Mouse (Mus musculus) heart, postnatal 0 days (tissue): ENCODE data around the gene Nrg3. TPM values are rescaled to one million over a fixed set of nuclear protein-coding genes. Genes with fewer than 3 reads are reported as not detected.

Source experiments
- ATAC-seq: fragments of 200-750 bp; cut with Nextera tagmentation; 2 replicates; pipeline ENCODE4 v1.8.0; 2017; ENCODE audit warnings: low read depth, moderate number of reproducible peaks, moderate library complexity; ENCODE audit not compliant: insufficient read depth
- DNase-seq: peaks from one replicate; pipeline ENCODE4 v3.0.0-alpha.2; 2016; ENCODE audit warnings: low spot score
- H3K27ac ChIP-seq: fragments of 300-500 bp; sonication (generic); 2 replicates; pipeline ENCODE4 v1.5.1; 2014; ENCODE audit warnings: low read depth, mild to moderate bottlenecking
- H3K27me3 ChIP-seq: fragments of 300-500 bp; sonication (generic); 2 replicates; pipeline ENCODE4 v1.6.1; 2014; ENCODE audit warnings: low read length, mixed read lengths; ENCODE audit not compliant: control insufficient read depth, insufficient read depth
- H3K36me3 ChIP-seq: fragments of 300-500 bp; sonication (generic); replicated peaks from 2 replicates; pipeline ENCODE4 v1.6.1; 2014; ENCODE audit warnings: low read length, mixed read lengths; ENCODE audit not compliant: control insufficient read depth, insufficient read depth
- H3K4me1 ChIP-seq: fragments of 300-500 bp; sonication (generic); 2 replicates; pipeline ENCODE4 v1.6.1; 2014; ENCODE audit warnings: antibody characterized with exemption; ENCODE audit not compliant: control insufficient read depth, insufficient read depth
- H3K4me2 ChIP-seq: fragments of 300-500 bp; sonication (generic); 2 replicates; pipeline ENCODE4 v1.6.1; 2014; ENCODE audit warnings: low read depth, mild to moderate bottlenecking, low read length, moderate library complexity
- H3K4me3 ChIP-seq: fragments of 300-500 bp; sonication (generic); 2 replicates; pipeline ENCODE4 v1.5.1; 2014; ENCODE audit warnings: low read depth, low read length
- H3K9ac ChIP-seq: fragments of 300-500 bp; sonication (generic); replicated peaks from 2 replicates; pipeline ENCODE4 v1.6.1; 2014; ENCODE audit warnings: low read depth, low read length, mixed read lengths
- H3K9me3 ChIP-seq: fragments of 300-500 bp; sonication (generic); replicated peaks from 2 replicates; pipeline ENCODE4 v1.6.1; 2016; ENCODE audit warnings: low read length; ENCODE audit not compliant: control insufficient read depth
- CTCF ChIP-seq: IDR thresholded peaks from 2 replicates; pipeline ENCODE4 v1.5.1; 2016; ENCODE audit warnings: antibody characterized with exemption, control low read depth, low read depth
- EP300 ChIP-seq: IDR thresholded peaks from 2 replicates; pipeline ENCODE4 v1.6.1; 2016; ENCODE audit warnings: antibody characterized with exemption, low read depth
- WGBS: fragments of 180-500 bp; shearing (Covaris S2); extraction: QIAGEN DNeasy Blood & Tissue Kit; methylation state at CpG from one replicate; pipeline ENCODE4 v1.1.7; 2014; 5-methylcytosine and 5-hydroxymethylcytosine counted together
- polyA plus RNA-seq: library from polyadenylated mRNA; unstranded; fragments of >200 nt; fragmentation: Nextera tagmentation; extraction: Ambion mirVana; gene quantifications from 2 replicates; pipeline ENCODE4 v1.2.1, GENCODE M21; 2015
- total RNA-seq: library from RNA; depleted of rRNA; stranded (reverse); fragments of >200 nt; gene quantifications from 2 replicates; pipeline ENCODE4 v1.2.3, GENCODE M21; 2014; ENCODE audit warnings: low replicate concordance

Nrg3 gene
- total and polyA plus RNA-seq, 2 experiments from 2014 or later, result not detected

DNA sequence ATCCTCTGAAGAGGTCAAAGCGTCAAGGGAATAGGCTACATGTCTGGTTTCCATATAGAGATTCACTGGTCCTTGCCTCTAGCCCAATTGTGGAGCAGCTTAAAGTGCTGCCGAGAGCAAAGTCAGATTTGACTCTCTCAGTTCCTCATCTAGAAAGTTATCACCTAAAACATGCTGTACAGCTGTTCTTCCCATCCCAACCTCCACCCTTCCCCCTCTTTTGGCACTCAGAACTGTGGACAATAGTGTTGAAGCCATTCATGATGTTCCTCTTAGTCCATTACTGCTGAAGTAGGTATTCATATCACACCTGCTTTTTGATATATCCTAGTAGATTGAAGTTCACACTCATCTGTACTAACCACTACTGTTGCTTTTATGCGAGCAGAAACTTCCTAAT lies 896.1 kb downstream of the Nrg3 start:
- H3K9ac ChIP-seq, result no peak overlapping the region
- no peaks in the 10 kb centered on the region for H3K4me1 ChIP-seq
- DNase-seq (no peak), ATAC-seq (no peak)
- no peaks in the 10 kb centered on the region for H3K36me3 ChIP-seq
- H3K9me3 ChIP-seq, result 0 out of 2 replicates have a peak, but pooled peaks cover 3% of the 10 kb centered on the region
- no peak overlapping the region for H3K27ac ChIP-seq
- WGBS, result 64% methylated on average over 3 of the region's 3 CpGs
- TF ChIP-seq EP300, result no peak
- TF ChIP-seq CTCF, result no peak
- no peak overlapping the region for H3K4me2 ChIP-seq
- no peaks in the 10 kb centered on the region for H3K27me3 ChIP-seq
- no peak overlapping the region for H3K4me3 ChIP-seq

DNA sequence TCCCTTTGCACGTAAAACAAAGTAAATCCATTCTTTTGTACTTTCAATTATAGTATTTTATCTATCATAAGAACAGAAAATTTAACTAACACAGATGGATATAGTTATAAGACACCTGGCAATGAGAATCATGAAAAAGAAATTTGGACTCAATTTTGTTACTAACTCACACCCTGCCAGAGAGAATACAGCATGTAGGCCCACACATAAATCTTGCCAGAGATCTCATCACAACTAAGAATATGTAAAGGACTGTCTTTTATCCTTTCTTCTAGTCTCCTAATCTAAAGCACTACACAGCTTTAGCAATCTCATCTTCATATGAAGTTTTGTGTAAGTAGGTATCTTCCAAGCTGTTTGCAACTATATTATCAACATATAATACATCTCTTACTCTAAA lies 904.7 kb downstream of the Nrg3 start:
- DNase-seq (no peak), ATAC-seq (no peak)
- Histone ChIP-seq H3K4me2 (no peak overlapping the region), H3K4me1 (no peaks in the 10 kb centered on the region), H3K27ac (no peak overlapping the region), H3K9me3 (no peaks in the 10 kb centered on the region), H3K4me3 (no peak overlapping the region), H3K27me3 (no peaks in the 10 kb centered on the region), H3K36me3 (no peaks in the 10 kb centered on the region), H3K9ac (no peak overlapping the region)
- no peak for TF ChIP-seq CTCF
- no peak for TF ChIP-seq EP300
- 45% methylated on average over 1 of the region's 1 CpGs for WGBS

DNA sequence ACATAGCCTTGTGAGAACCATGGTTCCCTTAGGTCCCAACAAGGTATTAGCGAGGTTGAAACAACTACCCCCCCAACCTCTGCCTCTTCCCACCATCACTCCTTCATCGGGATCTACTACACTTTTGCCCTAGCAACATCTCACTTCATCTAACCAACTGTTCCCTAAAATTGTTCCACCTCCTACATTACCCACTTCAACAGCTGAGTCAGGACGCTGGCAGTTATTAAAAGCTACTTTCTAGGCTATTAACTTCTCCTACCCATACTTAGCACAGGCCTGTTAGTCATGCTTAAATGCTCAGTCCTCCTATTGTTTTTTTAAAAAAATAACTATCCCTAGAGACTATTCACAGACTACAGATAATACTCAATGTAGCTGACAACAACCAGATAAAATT lies 906.7 kb downstream of the Nrg3 start:
- ATAC-seq (no peak), DNase-seq (no peak)
- Histone ChIP-seq H3K4me3 (no peak overlapping the region), H3K36me3 (no peaks in the 10 kb centered on the region), H3K27me3 (no peaks in the 10 kb centered on the region), H3K9me3 (no peaks in the 10 kb centered on the region), H3K9ac (no peak overlapping the region), H3K4me2 (no peak overlapping the region), H3K27ac (no peak overlapping the region), H3K4me1 (no peaks in the 10 kb centered on the region)
- 73% methylated on average over 3 of the region's 3 CpGs for WGBS
- TF ChIP-seq EP300, result no peak
- no peak for TF ChIP-seq CTCF

DNA sequence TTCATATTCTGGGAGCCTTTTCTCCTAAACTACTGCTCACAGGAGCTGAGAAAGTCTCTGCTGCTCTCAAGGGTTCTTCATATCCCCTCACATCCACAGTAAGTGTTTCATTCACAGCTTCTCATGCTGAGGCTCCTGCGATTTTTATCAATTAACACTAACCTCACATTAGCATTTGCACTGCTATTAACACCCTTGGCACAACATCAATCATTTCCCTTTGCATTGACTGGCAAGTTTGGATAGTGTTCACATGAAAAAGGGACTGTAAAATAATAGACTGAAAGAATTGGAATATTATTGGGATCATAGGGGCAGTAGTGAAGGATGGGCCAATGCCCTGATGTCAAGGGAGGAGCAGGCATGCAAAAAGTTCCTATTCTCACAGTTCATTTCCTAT lies 918.3 kb downstream of the Nrg3 start:
- 56% methylated on average over 1 of the region's 1 CpGs for WGBS
- H3K27me3 ChIP-seq, result no peaks in the 10 kb centered on the region

DNA sequence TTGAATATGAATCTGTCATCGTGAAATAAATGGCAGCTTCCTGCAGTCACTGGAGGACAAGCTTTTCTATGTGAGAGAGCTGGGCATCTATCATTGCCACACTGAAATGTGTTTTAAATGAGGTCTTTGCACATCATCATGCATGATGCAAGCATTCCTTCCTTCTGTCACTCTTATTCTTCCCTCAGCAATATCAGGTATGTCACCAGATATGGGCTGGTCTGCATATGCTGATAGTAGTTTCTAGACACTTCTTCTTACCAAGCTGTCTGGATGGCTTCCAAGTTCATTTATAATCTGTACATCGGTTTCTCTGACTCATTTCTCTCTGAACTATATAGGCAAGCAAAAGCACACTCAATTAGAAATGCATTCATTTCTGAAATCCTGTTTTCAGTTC lies 925.6 kb downstream of the Nrg3 start:
- Histone ChIP-seq H3K4me3 (no peak overlapping the region), H3K4me2 (no peak overlapping the region), H3K9ac (no peak overlapping the region), H3K27ac (no peak overlapping the region), H3K9me3 (no peaks in the 10 kb centered on the region), H3K4me1 (no peaks in the 10 kb centered on the region), H3K27me3 (no peaks in the 10 kb centered on the region), H3K36me3 (no peaks in the 10 kb centered on the region)
- 62% methylated on average over 2 of the region's 2 CpGs for WGBS
- ATAC-seq (no peak), DNase-seq (no peak)
- TF ChIP-seq CTCF (no peak), EP300 (no peak)

More for the DNA sequence above, 918.3 kb downstream of the Nrg3 start:
- Histone ChIP-seq H3K4me2 (no peak overlapping the region), H3K36me3 (no peaks in the 10 kb centered on the region), H3K27ac (no peak overlapping the region), H3K4me1 (no peaks in the 10 kb centered on the region), H3K9ac (no peak overlapping the region), H3K4me3 (no peak overlapping the region), H3K9me3 (no peaks in the 10 kb centered on the region)
- ATAC-seq, result no peak
- no peak for TF ChIP-seq EP300
- no peak for DNase-seq

DNA sequence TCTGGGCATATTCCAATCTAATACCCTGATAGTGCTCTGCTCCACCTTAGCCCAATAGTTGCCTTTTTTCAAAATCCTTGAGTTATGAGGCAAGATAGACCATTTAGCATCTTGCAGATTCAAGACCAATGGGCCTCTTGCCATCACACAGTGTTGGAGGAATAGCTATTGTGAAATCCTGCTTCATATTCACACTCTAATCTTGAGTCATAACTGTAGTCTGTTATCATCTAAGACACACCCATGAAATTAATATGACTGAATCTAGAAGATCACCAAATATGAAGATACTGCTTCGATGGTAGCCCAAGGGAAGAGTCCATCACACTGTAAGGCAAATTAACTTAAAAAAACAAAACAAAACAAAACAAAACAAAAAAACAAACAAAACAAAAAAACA lies 937.7 kb downstream of the Nrg3 start:
- no peak for ATAC-seq
- DNase-seq, result no peak
- no peak overlapping the region for H3K9ac ChIP-seq
- H3K9me3 ChIP-seq, result no peaks in the 10 kb centered on the region
- no peak overlapping the region for H3K4me2 ChIP-seq
- H3K27ac ChIP-seq, result no peak overlapping the region
- 70% methylated on average over 1 of the region's 1 CpGs for WGBS
- H3K4me3 ChIP-seq, result no peak overlapping the region
- H3K4me1 ChIP-seq, result no peaks in the 10 kb centered on the region
- H3K27me3 ChIP-seq, result no peaks in the 10 kb centered on the region
- TF ChIP-seq EP300 (no peak), CTCF (no peak)
- no peaks in the 10 kb centered on the region for H3K36me3 ChIP-seq
